Mouse (Mus musculus): ENCODE data around the gene Stac2. TPM values are rescaled to one million over a fixed set of nuclear protein-coding genes. Genes with fewer than 3 reads are reported as not detected.

Stac2 gene
- 7.3 and 7.6 TPM in 2 replicates for polyA plus RNA-seq (2012; rRNA removed)

DNA sequence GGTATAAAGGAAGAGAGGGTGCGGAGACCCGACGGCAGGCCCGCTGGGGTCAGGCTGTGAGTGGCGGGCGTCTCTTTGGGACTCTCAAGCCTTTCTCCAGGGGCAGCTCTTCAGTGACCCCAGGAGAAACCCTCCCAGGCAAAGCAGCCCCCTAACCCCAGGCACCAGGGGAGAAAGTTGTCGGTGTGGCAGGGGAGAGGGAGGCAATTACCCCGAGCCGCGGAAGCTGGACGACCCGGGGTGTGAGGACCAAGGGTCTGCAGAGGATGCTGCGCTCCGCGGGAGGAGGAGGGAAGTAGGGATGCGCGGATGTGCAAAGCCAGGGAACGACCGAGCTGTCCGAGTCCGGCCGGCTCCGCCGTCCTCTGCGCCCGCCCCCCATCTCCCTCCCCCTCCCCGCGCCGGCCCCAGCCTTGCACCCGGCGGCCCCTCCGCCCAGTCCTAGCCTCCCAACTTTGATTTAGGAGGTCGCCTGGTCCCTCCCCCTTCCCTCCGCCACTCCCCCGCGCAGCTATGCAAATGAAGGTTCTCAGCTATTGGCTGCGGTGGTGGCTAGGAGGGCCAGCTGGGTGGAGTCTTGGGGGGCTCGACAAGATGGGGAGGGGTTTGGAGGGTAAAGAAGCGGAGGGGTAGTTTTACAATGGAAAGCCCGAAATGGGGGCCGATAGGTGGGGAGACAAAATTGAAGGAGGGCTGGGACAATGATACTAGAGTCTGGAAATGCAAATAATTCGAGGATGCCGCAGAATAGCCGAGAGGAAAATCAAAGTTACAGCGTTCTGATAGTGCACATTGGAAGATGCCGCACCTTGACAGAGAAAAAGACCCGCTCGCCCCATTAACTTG, at the start of gene Stac2:
Gene Stac2 (minus strand): TSS at position 474 of the 846 bp plus-strand sequence.
- Histone ChIP-seq H3K4me3 (ENCODE audit: control insufficient read depth, low read depth, low read length) (peak within 1 kb of the TSS; percentile 90), H3K4me1 (ENCODE audit: control insufficient read depth, insufficient read depth, low read length) (peaks cover 25% of the 10 kb centered on the region), H3K36me3 (ENCODE audit: control insufficient read depth, insufficient read depth, low read length) (no peaks in the 10 kb centered on the region), H3K27ac (ENCODE audit: control insufficient read depth, insufficient read depth, low read depth, low read length) (no peak within 1 kb of the TSS; the same call in 1 of the 2 replicates), H3K27me3 (ENCODE audit: control insufficient read depth, insufficient read depth, low read length) (peaks cover 4% of the 10 kb centered on the region; the same call in 1 of the 2 replicates)
- no peak for TF ChIP-seq POLR2A (IDR thresholded peaks at IDR 0.05; ENCODE audit: control insufficient read depth, low read depth, low read length)
- TF ChIP-seq CTCF (IDR thresholded peaks at IDR 0.05; ENCODE audit: control insufficient read depth, insufficient read depth, insufficient replicate concordance, low read depth, low read length), result no peak

DNA sequence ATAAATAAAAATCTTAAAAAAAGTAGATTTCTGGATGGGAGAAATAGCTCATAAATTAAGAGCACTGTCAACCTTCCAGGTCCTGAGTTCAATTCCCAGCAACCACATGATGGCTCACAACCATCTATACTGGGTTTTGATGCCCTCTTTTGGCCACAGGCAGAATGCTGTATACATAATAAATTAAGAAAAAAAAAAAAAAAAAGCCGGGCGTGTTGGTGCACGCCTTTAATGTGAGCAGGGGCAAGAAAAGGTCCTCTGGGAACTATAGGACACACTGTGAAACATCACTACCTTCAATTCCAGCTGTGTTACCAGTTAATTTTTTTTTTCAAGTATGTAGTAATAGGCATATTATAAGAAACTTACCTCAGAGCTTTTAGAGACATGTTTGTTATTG, 48.1 kb upstream of the Stac2 start:
- H3K36me3 ChIP-seq (ENCODE audit: control insufficient read depth, insufficient read depth, low read length), result peaks cover 1% of the 10 kb centered on the region; the same call in 1 of the 2 replicates
- no peaks in the 10 kb centered on the region for H3K27me3 ChIP-seq (ENCODE audit: control insufficient read depth, insufficient read depth, low read length)
- H3K4me3 ChIP-seq (ENCODE audit: control insufficient read depth, low read depth, low read length), result no peak overlapping the region
- TF ChIP-seq POLR2A (IDR thresholded peaks at IDR 0.05; ENCODE audit: control insufficient read depth, low read depth, low read length), result no peak
- TF ChIP-seq CTCF (IDR thresholded peaks at IDR 0.05; ENCODE audit: control insufficient read depth, insufficient read depth, insufficient replicate concordance, low read depth, low read length), result no peak
- no peak overlapping the region for H3K27ac ChIP-seq (ENCODE audit: control insufficient read depth, insufficient read depth, low read depth, low read length)
- H3K4me1 ChIP-seq (ENCODE audit: control insufficient read depth, insufficient read depth, low read length), result no peaks in the 10 kb centered on the region

DNA sequence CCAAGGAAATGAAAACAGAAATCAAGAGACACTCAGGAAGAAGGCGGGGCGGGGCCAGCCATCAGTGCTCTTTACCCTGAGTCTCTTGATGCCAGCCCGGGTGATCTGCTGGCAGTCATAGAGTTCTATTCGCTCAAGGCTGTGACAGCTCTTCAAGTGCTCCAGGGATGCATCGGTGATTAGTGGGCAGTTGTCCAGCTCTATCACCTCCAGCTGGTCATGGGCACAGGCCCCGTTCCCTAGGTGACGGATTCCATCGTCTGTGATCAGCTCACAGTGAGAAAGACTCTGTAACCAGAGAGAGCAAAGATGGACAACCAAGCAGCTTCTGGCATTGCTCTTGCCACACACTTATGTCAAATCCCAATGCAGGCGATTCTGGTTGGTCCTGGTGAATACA, 37.3 kb upstream of the Stac2 start:
- H3K27me3 ChIP-seq (ENCODE audit: control insufficient read depth, insufficient read depth, low read length), result no peaks in the 10 kb centered on the region
- H3K4me3 ChIP-seq (ENCODE audit: control insufficient read depth, low read depth, low read length), result no peak overlapping the region
- no peaks in the 10 kb centered on the region for H3K4me1 ChIP-seq (ENCODE audit: control insufficient read depth, insufficient read depth, low read length)
- H3K36me3 ChIP-seq (ENCODE audit: control insufficient read depth, insufficient read depth, low read length), result no peaks in the 10 kb centered on the region; the same call in 1 of the 2 replicates
- no peak overlapping the region for H3K27ac ChIP-seq (ENCODE audit: control insufficient read depth, insufficient read depth, low read depth, low read length)
- no peak for TF ChIP-seq POLR2A (IDR thresholded peaks at IDR 0.05; ENCODE audit: control insufficient read depth, low read depth, low read length)
- TF ChIP-seq CTCF (IDR thresholded peaks at IDR 0.05; ENCODE audit: control insufficient read depth, insufficient read depth, insufficient replicate concordance, low read depth, low read length), result no peak

DNA sequence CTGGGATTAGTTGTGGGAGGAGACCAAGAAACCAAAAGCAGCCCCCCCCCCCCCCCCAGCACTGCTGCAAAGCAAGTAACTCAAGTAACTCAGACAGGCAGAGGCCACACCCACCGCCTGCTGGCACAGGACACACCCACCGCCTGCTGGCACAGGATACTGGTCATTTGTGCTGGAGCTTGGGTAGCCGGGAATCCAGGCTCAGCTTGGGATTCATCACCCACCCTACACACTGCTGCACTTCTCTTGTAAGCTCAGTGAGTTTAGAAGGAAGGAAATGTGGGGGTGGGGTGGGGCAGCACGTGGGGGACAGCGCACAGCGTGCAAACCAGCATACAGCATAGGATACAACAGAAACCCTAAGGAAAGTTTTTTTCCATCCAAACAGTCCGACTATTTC, 35.0 kb upstream of the Stac2 start:
- Histone ChIP-seq H3K4me1 (ENCODE audit: control insufficient read depth, insufficient read depth, low read length) (no peaks in the 10 kb centered on the region), H3K27ac (ENCODE audit: control insufficient read depth, insufficient read depth, low read depth, low read length) (no peak overlapping the region), H3K27me3 (ENCODE audit: control insufficient read depth, insufficient read depth, low read length) (no peaks in the 10 kb centered on the region), H3K4me3 (ENCODE audit: control insufficient read depth, low read depth, low read length) (no peak overlapping the region), H3K36me3 (ENCODE audit: control insufficient read depth, insufficient read depth, low read length) (no peaks in the 10 kb centered on the region; the same call in 1 of the 2 replicates)
- TF ChIP-seq CTCF (IDR thresholded peaks at IDR 0.05; ENCODE audit: control insufficient read depth, insufficient read depth, insufficient replicate concordance, low read depth, low read length) (no peak), POLR2A (IDR thresholded peaks at IDR 0.05; ENCODE audit: control insufficient read depth, low read depth, low read length) (no peak)

DNA sequence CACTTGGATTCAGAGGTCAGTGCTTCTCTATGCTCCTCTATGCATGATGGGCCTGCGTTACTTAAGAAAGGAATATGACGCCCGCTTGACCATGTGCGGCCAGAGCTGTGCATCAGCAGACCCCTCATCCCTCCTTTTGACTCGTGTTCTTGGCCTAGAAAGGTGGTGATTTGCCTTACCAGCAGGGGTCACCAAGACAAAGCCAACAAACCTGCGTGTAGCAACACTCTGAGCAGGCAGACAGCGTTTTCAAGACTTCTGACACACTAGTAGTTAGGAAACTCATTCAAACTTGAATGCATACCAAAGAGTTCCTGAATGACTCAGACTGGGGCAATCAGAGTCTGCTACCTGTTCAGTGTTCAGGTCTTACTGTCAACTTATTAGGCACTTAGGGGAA, 33.3 kb upstream of the Stac2 start:
- Histone ChIP-seq H3K4me1 (ENCODE audit: control insufficient read depth, insufficient read depth, low read length) (no peaks in the 10 kb centered on the region), H3K36me3 (ENCODE audit: control insufficient read depth, insufficient read depth, low read length) (no peaks in the 10 kb centered on the region), H3K27ac (ENCODE audit: control insufficient read depth, insufficient read depth, low read depth, low read length) (no peak overlapping the region), H3K27me3 (ENCODE audit: control insufficient read depth, insufficient read depth, low read length) (no peaks in the 10 kb centered on the region), H3K4me3 (ENCODE audit: control insufficient read depth, low read depth, low read length) (no peak overlapping the region)
- TF ChIP-seq POLR2A (IDR thresholded peaks at IDR 0.05; ENCODE audit: control insufficient read depth, low read depth, low read length) (no peak), CTCF (IDR thresholded peaks at IDR 0.05; ENCODE audit: control insufficient read depth, insufficient read depth, insufficient replicate concordance, low read depth, low read length) (no peak)

DNA sequence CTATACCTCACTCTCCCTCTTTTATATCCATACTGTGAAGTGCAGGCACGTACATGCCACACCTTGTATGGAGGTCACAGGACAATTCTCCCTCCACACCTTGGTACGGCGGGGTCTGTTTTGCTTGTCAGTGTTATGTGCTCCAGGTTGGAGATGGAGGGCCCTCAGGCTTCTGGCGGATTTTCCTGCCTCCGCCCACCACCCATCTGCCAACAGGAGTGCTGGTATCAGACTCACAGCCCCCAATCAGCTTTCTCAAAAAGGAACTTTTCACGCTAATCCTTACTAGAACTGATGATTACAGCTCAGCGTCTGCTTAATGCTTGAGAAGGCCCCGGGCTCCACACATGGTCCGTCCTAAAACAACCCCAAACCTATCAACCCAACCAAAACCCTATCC, 32.9 kb upstream of the Stac2 start:
- Histone ChIP-seq H3K4me1 (ENCODE audit: control insufficient read depth, insufficient read depth, low read length) (no peaks in the 10 kb centered on the region), H3K27me3 (ENCODE audit: control insufficient read depth, insufficient read depth, low read length) (no peaks in the 10 kb centered on the region), H3K27ac (ENCODE audit: control insufficient read depth, insufficient read depth, low read depth, low read length) (no peak overlapping the region), H3K4me3 (ENCODE audit: control insufficient read depth, low read depth, low read length) (no peak overlapping the region), H3K36me3 (ENCODE audit: control insufficient read depth, insufficient read depth, low read length) (no peaks in the 10 kb centered on the region)
- no peak for TF ChIP-seq POLR2A (IDR thresholded peaks at IDR 0.05; ENCODE audit: control insufficient read depth, low read depth, low read length)
- TF ChIP-seq CTCF (IDR thresholded peaks at IDR 0.05; ENCODE audit: control insufficient read depth, insufficient read depth, insufficient replicate concordance, low read depth, low read length), result no peak

DNA sequence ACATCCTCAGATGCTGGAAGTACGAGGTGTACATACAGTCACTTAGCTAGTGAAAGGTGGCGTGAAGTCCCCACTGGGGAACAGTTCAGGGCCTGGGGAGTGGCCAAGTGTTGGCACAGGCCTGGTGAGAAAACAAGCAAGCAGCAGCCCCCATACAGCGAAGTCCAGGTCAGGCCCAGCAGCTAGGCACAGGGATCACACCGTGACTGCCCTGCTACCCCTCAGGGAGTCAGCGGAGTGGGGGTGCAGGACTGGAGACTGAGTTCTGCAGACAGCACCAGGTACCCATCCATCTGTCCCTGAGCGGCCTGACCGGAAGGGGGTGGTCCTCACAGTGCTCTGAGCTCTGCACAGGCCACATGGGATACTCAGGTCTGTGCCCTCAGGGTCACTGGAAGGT, 29.5 kb upstream of the Stac2 start:
- H3K27me3 ChIP-seq (ENCODE audit: control insufficient read depth, insufficient read depth, low read length), result no peaks in the 10 kb centered on the region

More for the DNA sequence above, 29.5 kb upstream of the Stac2 start:
- Histone ChIP-seq H3K4me3 (ENCODE audit: control insufficient read depth, low read depth, low read length) (no peak overlapping the region), H3K36me3 (ENCODE audit: control insufficient read depth, insufficient read depth, low read length) (no peaks in the 10 kb centered on the region), H3K4me1 (ENCODE audit: control insufficient read depth, insufficient read depth, low read length) (no peaks in the 10 kb centered on the region), H3K27ac (ENCODE audit: control insufficient read depth, insufficient read depth, low read depth, low read length) (no peak overlapping the region)
- TF ChIP-seq CTCF (IDR thresholded peaks at IDR 0.05; ENCODE audit: control insufficient read depth, insufficient read depth, insufficient replicate concordance, low read depth, low read length) (no peak), POLR2A (IDR thresholded peaks at IDR 0.05; ENCODE audit: control insufficient read depth, low read depth, low read length) (no peak)
